17 mouse cellular contexts compared by ENCODE assay signal in genomic region chr9:31332826-31333225, GRCm38 (mm10). TPM values are rescaled to one million over a fixed set of nuclear protein-coding genes. Genes with fewer than 3 reads are reported as not detected.
DNase-seq lines count a peak whose midpoint lies in the region; TF ChIP-seq lines count a peak whose summit lies in the region.
"Had no signal": no experiment of that assay in that cellular context is flagged by ENCODE, and none has a peak within 500 bp of the region (broad histone marks: within the 10 kb centered on the region; RNA-seq: fewer than 3 reads in every experiment).

No protein-coding gene starts in this region.

- peak overlapping the region; percentile 81 for H3K27ac ChIP-seq in layer of hippocampus, adult 2 months
- H3K27ac ChIP-seq: embryonic facial prominence, embryonic 12.5 days; embryonic facial prominence, embryonic 15.5 days; gastrocnemius, adult 2 months; hindbrain, embryonic 14.5 days; intestine, embryonic 15.5 days had no signal

- DNase-seq in cerebellum, postnatal 10 days: peak; percentile 64 to 80
- DNase-seq in cerebellum, adult 8-10 months: no peak
- DNase-seq in layer of hippocampus, adult 2 months (ENCODE audit: low spot score in 2 of 2): no peak
- DNase-seq in layer of hippocampus, postnatal 25 days (ENCODE audit: extremely low spot score in 1 of 2, low spot score in 1 of 2): no peak
- peak; percentile 30 for DNase-seq in retina, embryonic 14.5 days (ENCODE audit: low spot score)
- no peak for DNase-seq in retina, postnatal 1 day
- DNase-seq: adrenal gland, adult 2 months; adrenal gland, postnatal 14 days; cerebellum, adult 11-12 months; forebrain, postnatal 0 days; gastrocnemius, adult 2 months; gastrocnemius, postnatal 14 days; heart, adult 11 months had no signal

- H3K4me3 ChIP-seq in layer of hippocampus, adult 2 months: no peak overlapping the region
- H3K4me3 ChIP-seq: embryonic facial prominence, embryonic 12.5 days; embryonic facial prominence, embryonic 15.5 days; gastrocnemius, adult 2 months; intestine, embryonic 15.5 days had no signal

- no peak for TF ChIP-seq CTCF in layer of hippocampus, adult 2 months (conservative IDR thresholded peaks at IDR 0.05)

RNA-seq across cellular contexts. Expression of gene Prdm10, which starts 52.5 kb away (rescaled TPM):
- total RNA-seq in layer of hippocampus, adult 2 months (2021): 10 to 100 TPM; 22.0 to 23.1 TPM
- 10 to 100 TPM; 18.7 to 21.0 TPM for total RNA-seq in layer of hippocampus, postnatal 25 days (2021)

RNA-seq across cellular contexts. Expression of gene Nfrkb, which starts 53.2 kb away (rescaled TPM):
- 10 to 100 TPM; 33.1 to 33.6 TPM for total RNA-seq in layer of hippocampus, adult 2 months (2021)
- total RNA-seq in layer of hippocampus, postnatal 25 days (2021): 10 to 100 TPM; 26.2 to 34.3 TPM

Comparison
In these comparisons a context has a peak if more than half of its experiments do, and no peak if none do; other contexts are left out.
1. DNase-seq: peak in cerebellum, postnatal 10 days (2 of 2) and retina, embryonic 14.5 days (single experiment); none in cerebellum, adult 8-10 months (single experiment), layer of hippocampus, adult 2 months (0 of 2), layer of hippocampus, postnatal 25 days (0 of 2) and retina, postnatal 1 day (single experiment).